Mouse (Mus musculus) G1E (cell line): ENCODE data around the gene Zc3h10. TPM values are rescaled to one million over a fixed set of nuclear protein-coding genes. Genes with fewer than 3 reads are reported as not detected.

Experiments used
- ATAC-seq: 2 replicates; pipeline ENCODE4 v1.8.0; 2016; ENCODE audit warnings: mild to moderate bottlenecking; ENCODE audit not compliant: insufficient number of reproducible peaks, poor library complexity, low FRiP score, severe bottlenecking; ENCODE audit errors: extremely low read depth
- DNase-seq: peaks from one replicate; pipeline ENCODE4 v3.0.0; 2012; ENCODE audit warnings: low spot score
- H3K27me3 ChIP-seq: 2 replicates; pipeline ENCODE4 v1.6.1; 2012; ENCODE audit warnings: mild to moderate bottlenecking, low read length, inconsistent platforms; ENCODE audit not compliant: insufficient read depth
- H3K36me3 ChIP-seq: replicated peaks from 2 replicates; pipeline ENCODE3; 2012; ENCODE audit warnings: mild to moderate bottlenecking, inconsistent platforms
- H3K4me1 ChIP-seq: 2 replicates; pipeline ENCODE4 v1.6.1; 2012; ENCODE audit warnings: low read depth, low read length, inconsistent platforms, mixed read lengths; ENCODE audit not compliant: insufficient read depth
- H3K4me3 ChIP-seq: 2 replicates; pipeline ENCODE4 v1.5.1; 2012; ENCODE audit warnings: low read depth, mild to moderate bottlenecking, inconsistent platforms, low read length, moderate library complexity, mixed read lengths
- H3K9me3 ChIP-seq: replicated peaks from 2 replicates; pipeline ENCODE4 v1.6.1; 2012; ENCODE audit warnings: inconsistent platforms
- CTCF ChIP-seq: IDR thresholded peaks from 2 replicates; pipeline ENCODE4 v1.5.1; 2012; ENCODE audit warnings: low read depth, low read length, inconsistent platforms, mixed read lengths
- GATA1 ChIP-seq: IDR thresholded peaks from 2 replicates; pipeline ENCODE4 v1.6.1; 2012; ENCODE audit warnings: borderline replicate concordance, low read length, inconsistent platforms, mixed read lengths
- GATA2 ChIP-seq: IDR thresholded peaks from 2 replicates; pipeline ENCODE4 v1.6.1; 2012; ENCODE audit warnings: low read depth, low read length, inconsistent platforms, borderline replicate concordance
- POLR2AphosphoS5 ChIP-seq: IDR thresholded peaks from 2 replicates; pipeline ENCODE4 v1.6.1; 2012; ENCODE audit warnings: low read depth, low read length, inconsistent platforms; ENCODE audit not compliant: insufficient replicate concordance
- TAL1 ChIP-seq: conservative IDR thresholded peaks from 2 replicates; pipeline ENCODE4 v1.6.1; 2012; ENCODE audit warnings: low read depth, low read length, inconsistent platforms, mixed read lengths
- polyA plus RNA-seq: library from polyadenylated mRNA; stranded (reverse); fragments of >175 nt; gene quantifications from 2 replicates; pipeline ENCODE4 v1.2.3, GENCODE M21; 2012
- total RNA-seq, 2 experiments: library from RNA; stranded (forward) in 1 of 2; stranded (reverse) in 1 of 2; fragments of 200-1000 nt in 1 of 2; fragments of >200 nt in 1 of 2; fragmentation: Nextera tagmentation in 1 of 2; gene quantifications; 2 replicates each; pipeline ENCODE4 v1.2.3; 2014 to 2017

The Zc3h10 gene
- total and polyA plus RNA-seq, 3 experiments: 7.2 to 21.1 (median 12.0) TPM

GRCm38 (mm10) chr10:128538340-128538870 lies 9.2 kb downstream of the Zc3h10 start:
- DNase-seq: no peak
- Histone ChIP-seq H3K9me3 (0 out of 2 replicates have a peak, but pooled peaks cover 2% of the 10 kb centered on the region), H3K4me1 (peaks cover 31% of the 10 kb centered on the region), H3K27me3 (no peaks in the 10 kb centered on the region), H3K4me3 (no peak overlapping the region), H3K36me3 (peaks cover 24% of the 10 kb centered on the region)
- no peak for ATAC-seq
- TF ChIP-seq GATA1 (no peak), TAL1 (no peak), CTCF (no peak), GATA2 (no peak), POLR2AphosphoS5 (no peak)

GRCm38 (mm10) chr10:128536266-128536940 lies 11.2 kb downstream of the Zc3h10 start:
- peak; percentile 83 for ATAC-seq
- TF ChIP-seq GATA2 (no peak), CTCF (peak; percentile 71)

GRCm38 (mm10) chr10:128535624-128536265 lies 11.8 kb downstream of the Zc3h10 start:
- TF ChIP-seq CTCF (no peak), GATA2 (no peak), GATA1 (no peak), POLR2AphosphoS5 (no peak), TAL1 (no peak)
- ATAC-seq: no peak
- Histone ChIP-seq H3K4me3 (no peak overlapping the region), H3K4me1 (peaks cover 26% of the 10 kb centered on the region), H3K27me3 (peaks cover 9% of the 10 kb centered on the region; the same call in 1 of the 2 replicates), H3K9me3 (0 out of 2 replicates have a peak, but pooled peaks cover 2% of the 10 kb centered on the region), H3K36me3 (no peaks in the 10 kb centered on the region)
- no peak for DNase-seq

More at GRCm38 (mm10) chr10:128536266-128536940, 11.2 kb downstream of the Zc3h10 start:
- 0 out of 2 replicates have a peak, but pooled peaks cover 2% of the 10 kb centered on the region for H3K9me3 ChIP-seq
- 0 out of 2 replicates have a peak, but pooled peaks cover 4% of the 10 kb centered on the region for H3K27me3 ChIP-seq
- peak; percentile 68 for DNase-seq
- peaks cover 6% of the 10 kb centered on the region for H3K36me3 ChIP-seq
- H3K4me3 ChIP-seq: peak overlapping the region; percentile 20; the same call in 1 of the 2 replicates
- peaks cover 26% of the 10 kb centered on the region for H3K4me1 ChIP-seq

- 0 out of 2 replicates have a peak, but pooled peaks cover 2% of the 10 kb centered on the region for H3K9me3 ChIP-seq
- DNase-seq (no peak), ATAC-seq (no peak)
- H3K4me1 ChIP-seq: peaks cover 26% of the 10 kb centered on the region
- H3K27me3 ChIP-seq: peaks cover 14% of the 10 kb centered on the region; the same call in 1 of the 2 replicates
- TF ChIP-seq POLR2AphosphoS5 (no peak), CTCF (no peak), TAL1 (no peak), GATA2 (no peak), GATA1 (no peak)
- H3K36me3 ChIP-seq: no peaks in the 10 kb centered on the region
- H3K4me3 ChIP-seq: no peak overlapping the region
Measured at GRCm38 (mm10) chr10:128535206-128535605, 12.4 kb downstream of the Zc3h10 start.

- H3K9me3 ChIP-seq: no peaks in the 10 kb centered on the region
- peak overlapping the region; percentile 91 for H3K4me3 ChIP-seq
- peaks cover 23% of the 10 kb centered on the region for H3K36me3 ChIP-seq
- H3K4me1 ChIP-seq: peaks cover 35% of the 10 kb centered on the region
- no peak for DNase-seq
- peaks cover 10% of the 10 kb centered on the region; the same call in 1 of the 2 replicates for H3K27me3 ChIP-seq
- ATAC-seq: no peak
- TF ChIP-seq POLR2AphosphoS5 (no peak), TAL1 (no peak), GATA2 (no peak), CTCF (no peak), GATA1 (no peak)
Measured at GRCm38 (mm10) chr10:128526366-128527356, 20.9 kb downstream of the Zc3h10 start.
